Mouse (Mus musculus): Measurements from ENCODE around the gene Uggt2.

DNA sequence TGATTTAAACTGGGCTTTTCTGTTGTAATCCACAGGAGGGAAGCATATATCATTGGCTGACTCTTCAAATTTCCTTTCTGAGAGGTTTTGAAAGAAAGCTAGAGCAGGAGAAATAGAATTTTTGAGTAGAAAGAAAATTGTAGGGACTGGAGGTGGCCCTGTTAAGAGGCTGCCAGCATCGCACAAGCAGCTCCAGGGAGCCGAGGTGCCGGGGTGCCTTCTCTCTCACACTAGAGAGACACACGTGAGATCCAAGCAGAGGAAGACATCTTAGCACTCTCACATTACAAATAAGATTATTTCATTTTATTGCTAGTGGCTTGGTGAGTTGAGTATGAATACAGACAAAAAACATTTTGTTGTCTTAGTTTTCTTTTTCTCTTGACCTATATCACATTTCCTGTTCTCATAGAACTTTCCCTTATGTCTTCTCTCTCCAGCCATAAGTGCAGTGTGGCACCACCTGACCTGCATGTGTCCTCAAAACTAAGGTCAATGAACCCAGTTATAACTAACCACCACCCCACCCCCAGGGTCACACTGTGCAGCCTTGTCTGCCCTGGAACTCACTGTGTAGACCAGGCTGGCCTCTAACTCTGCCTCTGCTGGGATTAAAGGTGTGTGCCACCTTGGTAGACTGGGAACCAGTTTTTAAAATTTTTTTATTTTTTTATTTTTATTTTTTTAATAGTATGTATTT is 158.3 kb downstream of the Uggt2 start:
- no peak for TF ChIP-seq GATA1 (IDR thresholded peaks at IDR 0.05; ENCODE audit: borderline replicate concordance, low read length)
- no peak for TF ChIP-seq FLI1 (IDR thresholded peaks at IDR 0.05; ENCODE audit: low read length)

Data from megakaryocyte, embryonic 14.5 days (primary cell).